Mouse (Mus musculus) MEL (cell line): ENCODE data around the gene Ren1. TPM values are rescaled to one million over a fixed set of nuclear protein-coding genes. Genes with fewer than 3 reads are reported as not detected.

Experiments
- DNase-seq: peaks from one replicate; pipeline ENCODE4 v3.0.0; 2011; ENCODE audit warnings: low read depth, low spot score
- H3K27ac ChIP-seq: 2 replicates; pipeline ENCODE4 v1.5.1; 2012; ENCODE audit warnings: low read depth, mild to moderate bottlenecking, control low read depth, low read length, moderate library complexity; ENCODE audit not compliant: control insufficient read depth
- H3K27me3 ChIP-seq, 2 experiments: fragments of 150-350 bp in 1 of 2; sonication (generic) in 1 of 2; 2 replicates each; pipeline ENCODE4 v1.6.1; 2012; ENCODE audit warnings: low read length in 2 of 2, mild to moderate bottlenecking in 2 of 2, improper control_type of control experiment in 1 of 2, moderate library complexity in 1 of 2; ENCODE audit not compliant: insufficient read depth in 2 of 2, control insufficient read depth in 1 of 2
- H3K36me3 ChIP-seq, 2 experiments: 2 replicates each; pipeline ENCODE4 v1.6.1; 2012 to 2014; ENCODE audit warnings: low read length in 2 of 2, improper control_type of control experiment in 1 of 2, inconsistent platforms in 1 of 2, mild to moderate bottlenecking in 1 of 2; ENCODE audit not compliant: insufficient read depth in 2 of 2, control insufficient read depth in 1 of 2
- H3K4me1 ChIP-seq, 2 experiments: fragments of 150-350 bp in 1 of 2; sonication (generic) in 1 of 2; 2 replicates each; pipeline ENCODE4 v1.6.1; 2012; ENCODE audit warnings: low read length in 2 of 2, improper control_type of control experiment in 1 of 2, mild to moderate bottlenecking in 1 of 2; ENCODE audit not compliant: insufficient read depth in 2 of 2, control insufficient read depth in 1 of 2
- H3K4me3 ChIP-seq, 2 experiments: fragments of 150-350 bp in 1 of 2; sonication (generic) in 1 of 2; 2 replicates each; pipeline ENCODE4 v1.5.1; 2012; ENCODE audit warnings: low read depth in 2 of 2, low read length in 2 of 2, mild to moderate bottlenecking in 2 of 2, moderate library complexity in 2 of 2, control low read depth in 1 of 2, improper control_type of control experiment in 1 of 2; ENCODE audit not compliant: control insufficient read depth in 1 of 2, insufficient read depth in 1 of 2
- H3K79me2 ChIP-seq: 2 replicates; pipeline ENCODE4 v1.6.1; 2012; ENCODE audit warnings: mild to moderate bottlenecking, low read length, moderate library complexity; ENCODE audit not compliant: control insufficient read depth, poor library complexity, insufficient read depth
- H3K9ac ChIP-seq: 2 replicates; pipeline ENCODE4 v1.6.1; 2012; ENCODE audit warnings: low read depth, mild to moderate bottlenecking, control low read depth, low read length, moderate library complexity; ENCODE audit not compliant: control insufficient read depth, poor library complexity, severe bottlenecking
- H3K9me3 ChIP-seq: fragments of 150-350 bp; sonication (generic); replicated peaks from 2 replicates; pipeline ENCODE4 v1.6.1; 2012; ENCODE audit warnings: mild to moderate bottlenecking, low read length, improper control_type of control experiment, moderate library complexity; ENCODE audit not compliant: insufficient read depth
- CHD2 ChIP-seq: IDR thresholded peaks from 2 replicates; pipeline ENCODE4 v1.6.1; 2011; ENCODE audit warnings: low read length, improper control_type of control experiment
- CTCF ChIP-seq, 3 experiments: IDR thresholded peaks in 2 of 3; conservative IDR thresholded peaks in 1 of 3; 2 replicates each; pipeline ENCODE4 v1.5.1; 2011 to 2012; ENCODE audit warnings: low read length in 3 of 3, low read depth in 2 of 3, mild to moderate bottlenecking in 2 of 3, improper control_type of control experiment in 1 of 3, inconsistent platforms in 1 of 3, mixed read lengths in 1 of 3, moderate library complexity in 1 of 3; ENCODE audit not compliant: control insufficient read depth in 1 of 3, insufficient read depth in 1 of 3, poor library complexity in 1 of 3, severe bottlenecking in 1 of 3
- ELF1 ChIP-seq: IDR thresholded peaks from 2 replicates; pipeline ENCODE4 v1.6.1; 2014; ENCODE audit warnings: low read depth, mild to moderate bottlenecking, inconsistent platforms, low read length, improper control_type of control experiment, moderate library complexity
- EP300 ChIP-seq, 2 experiments: IDR thresholded peaks; 2 replicates each; pipeline ENCODE4 v1.6.1; 2011; ENCODE audit warnings: improper control_type of control experiment in 2 of 2, low read length in 2 of 2, low read depth in 1 of 2, mild to moderate bottlenecking in 1 of 2
- GATA1 ChIP-seq: IDR thresholded peaks from 2 replicates; pipeline ENCODE4 v1.6.1; 2011; ENCODE audit warnings: low read depth, low read length, improper control_type of control experiment
- HCFC1 ChIP-seq: IDR thresholded peaks from 2 replicates; pipeline ENCODE4 v1.6.1; 2012; ENCODE audit warnings: low read depth, mild to moderate bottlenecking, inconsistent platforms, low read length, improper control_type of control experiment, moderate library complexity
- KAT2A ChIP-seq: conservative IDR thresholded peaks from 2 replicates; pipeline ENCODE4 v1.6.1; 2012; ENCODE audit warnings: low read depth, low read length, improper control_type of control experiment, inconsistent platforms
- MAX ChIP-seq: IDR thresholded peaks from 2 replicates; pipeline ENCODE4 v1.6.1; 2011; ENCODE audit warnings: low read length, improper control_type of control experiment
- MAZ ChIP-seq: IDR thresholded peaks from 2 replicates; pipeline ENCODE4 v1.6.1; 2012; ENCODE audit warnings: low read depth, mild to moderate bottlenecking, inconsistent platforms, low read length, improper control_type of control experiment
- MYC ChIP-seq: IDR thresholded peaks from 2 replicates; pipeline ENCODE4 v1.6.1; 2011; ENCODE audit warnings: low read depth, mild to moderate bottlenecking, low read length, improper control_type of control experiment, moderate library complexity
- NELFE ChIP-seq: IDR thresholded peaks from 2 replicates; pipeline ENCODE4 v1.6.1; 2011; ENCODE audit warnings: low read depth, low read length, improper control_type of control experiment
- POLR2A ChIP-seq, 2 experiments: IDR thresholded peaks; 2 replicates each; pipeline ENCODE4 v1.6.1; 2011 to 2012; ENCODE audit warnings: low read length in 2 of 2, mild to moderate bottlenecking in 2 of 2, control low read depth in 1 of 2, improper control_type of control experiment in 1 of 2, low read depth in 1 of 2, moderate library complexity in 1 of 2; ENCODE audit not compliant: control insufficient read depth in 1 of 2, insufficient read depth in 1 of 2, poor library complexity in 1 of 2
- POLR2AphosphoS5 ChIP-seq: IDR thresholded peaks from 2 replicates; pipeline ENCODE4 v1.6.1; 2012; ENCODE audit warnings: low read depth, borderline replicate concordance, mild to moderate bottlenecking, inconsistent platforms, low read length, moderate library complexity, mixed read lengths
- RAD21 ChIP-seq: IDR thresholded peaks from 2 replicates; pipeline ENCODE4 v1.6.1; 2011; ENCODE audit warnings: mild to moderate bottlenecking, low read depth, low read length, improper control_type of control experiment
- SIN3A ChIP-seq: IDR thresholded peaks from 2 replicates; pipeline ENCODE4 v1.6.1; 2012; ENCODE audit warnings: low read length, improper control_type of control experiment, inconsistent platforms
- SMC3 ChIP-seq: IDR thresholded peaks from 2 replicates; pipeline ENCODE4 v1.6.1; 2011; ENCODE audit warnings: low read depth, low read length, improper control_type of control experiment
- TBP ChIP-seq: IDR thresholded peaks from 2 replicates; pipeline ENCODE4 v1.8.0; 2011; ENCODE audit warnings: low read depth, low read length, improper control_type of control experiment
- USF1 ChIP-seq: IDR thresholded peaks from 2 replicates; pipeline ENCODE4 v1.6.1; 2014; ENCODE audit warnings: low read depth, mild to moderate bottlenecking, inconsistent platforms, low read length, improper control_type of control experiment, moderate library complexity
- ZC3H11A ChIP-seq: IDR thresholded peaks from 2 replicates; pipeline ENCODE4 v1.6.1; 2012; ENCODE audit warnings: low read depth, mild to moderate bottlenecking, inconsistent platforms, low read length, improper control_type of control experiment
- ZNF384 ChIP-seq: IDR thresholded peaks from 2 replicates; pipeline ENCODE4 v1.6.1; 2012; ENCODE audit warnings: low read depth, mild to moderate bottlenecking, inconsistent platforms, low read length, improper control_type of control experiment
- polyA plus RNA-seq, 2 experiments: library from polyadenylated mRNA; stranded (reverse) in 1 of 2; unstranded in 1 of 2; fragments of >175 nt in 1 of 2; fragments of >200 nt in 1 of 2; gene quantifications; 2 replicates each; pipeline versions ENCODE4 v1.2.1 to v1.2.4; 2012; ENCODE audit warnings: low replicate concordance in 2 of 2, low read depth in 1 of 2; ENCODE audit not compliant: insufficient read length in 2 of 2, insufficient read depth in 1 of 2, missing spikeins in 1 of 2
- total RNA-seq: library from RNA; depleted of rRNA; stranded (reverse); fragments of 300-350 nt; gene quantifications from 2 replicates; pipeline ENCODE4 v1.2.3, GENCODE M21; 2012

Gene Ren1
- total and polyA plus RNA-seq, 3 experiments = 6.9 to 16.8 TPM; not detected in 1

GRCm38 (mm10) chr1:133379986-133380320 is 29.6 kb downstream of the Ren1 start:
- no peaks in the 10 kb centered on the region; a peak in 1 of 4 replicates for H3K36me3 ChIP-seq
- H3K4me3 ChIP-seq = no peak overlapping the region
- no peak for DNase-seq
- no peaks in the 10 kb centered on the region for H3K79me2 ChIP-seq
- H3K9me3 ChIP-seq = no peaks in the 10 kb centered on the region
- no peak for TF ChIP-seq MAX
- TF ChIP-seq ELF1 = no peak
- no peak for TF ChIP-seq KAT2A
- no peak for TF ChIP-seq POLR2A (IDR thresholded peaks at IDR 0.05; ENCODE audit: control insufficient read depth in 1 of 2, insufficient read depth in 1 of 2, low read depth in 1 of 2, low read length in 2 of 2, poor library complexity in 1 of 2)
- no peak for TF ChIP-seq NELFE
- TF ChIP-seq HCFC1 = no peak
- no peak for TF ChIP-seq CTCF (IDR thresholded peaks at IDR 0.05 in 2 of 3, conservative IDR thresholded peaks at IDR 0.05 in 1 of 3; ENCODE audit: control insufficient read depth in 1 of 3, insufficient read depth in 1 of 3, low read depth in 2 of 3, low read length in 3 of 3, poor library complexity in 1 of 3, severe bottlenecking in 1 of 3)
- TF ChIP-seq USF1 = no peak
- TF ChIP-seq CHD2 = no peak
- TF ChIP-seq POLR2AphosphoS5 = no peak
- no peak for TF ChIP-seq ZC3H11A
- no peak overlapping the region for H3K9ac ChIP-seq
- peaks cover 0 to 5% of the 10 kb centered on the region in 2 experiments; a peak in 2 of 4 replicates for H3K4me1 ChIP-seq
- no peaks in the 10 kb centered on the region for H3K27me3 ChIP-seq
- no peak overlapping the region for H3K27ac ChIP-seq

- Histone ChIP-seq H3K27ac (no peak overlapping the region), H3K4me3 (no peak overlapping the region), H3K79me2 (no peaks in the 10 kb centered on the region), H3K9ac (no peak overlapping the region), H3K36me3 (no peaks in the 10 kb centered on the region; a peak in 1 of 4 replicates), H3K9me3 (no peaks in the 10 kb centered on the region), H3K4me1 (peaks cover 0 to 5% of the 10 kb centered on the region in 2 experiments; a peak in 2 of 4 replicates), H3K27me3 (no peaks in the 10 kb centered on the region)
- peak; percentile 81 for DNase-seq
- TF ChIP-seq POLR2A (IDR thresholded peaks at IDR 0.05; ENCODE audit: control insufficient read depth in 1 of 2, insufficient read depth in 1 of 2, low read depth in 1 of 2, low read length in 2 of 2, poor library complexity in 1 of 2) (no peak), RAD21 (peak; percentile 53), SMC3 (peak; percentile 77), SIN3A (peak; percentile 32; the same call in 1 of the 2 replicates), ELF1 (no peak), TBP (no peak), GATA1 (peak; percentile 37; the same call in 1 of the 2 replicates), ZC3H11A (0 out of 2 replicates have a peak, but pooled peaks have one; percentile 17), ZNF384 (no peak), MAZ (peak; percentile 50; the same call in 1 of the 2 replicates), CTCF (IDR thresholded peaks at IDR 0.05 in 2 of 3, conservative IDR thresholded peaks at IDR 0.05 in 1 of 3; ENCODE audit: control insufficient read depth in 1 of 3, insufficient read depth in 1 of 3, low read depth in 2 of 3, low read length in 3 of 3, poor library complexity in 1 of 3, severe bottlenecking in 1 of 3) (peak; percentile 60 to 81 (median 68)), MYC (no peak), EP300 (IDR thresholded peaks at IDR 0.05; ENCODE audit: low read depth in 1 of 2, low read length in 2 of 2) (peak in 1 of 2 experiments; percentile 57; a peak in 1 of 4 replicates)
Measured at GRCm38 (mm10) chr1:133380347-133381065, 30.2 kb downstream of the Ren1 start.
